Comparison of ENCODE assay signal across 31 mouse cellular contexts in the genomic region with DNA sequence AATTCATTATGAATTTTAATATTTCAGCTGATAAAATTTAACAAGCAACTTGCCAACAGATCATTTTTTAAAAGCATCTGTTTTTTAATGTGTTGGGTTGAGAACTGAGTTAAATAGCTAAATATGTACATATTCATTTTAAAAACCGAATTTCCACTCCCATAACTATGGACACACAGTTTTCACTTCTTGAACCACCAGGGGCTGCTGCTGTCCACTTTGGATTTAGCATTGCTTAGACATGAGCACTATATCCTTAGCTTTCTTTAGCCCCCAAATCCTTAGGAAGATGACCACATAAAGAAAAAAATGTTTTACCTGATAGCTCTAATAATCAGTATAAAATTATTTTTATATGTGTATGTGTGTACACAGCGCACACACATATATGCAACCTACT.
DNase-seq lines count a peak whose midpoint lies in the region; ATAC-seq and TF ChIP-seq lines count a peak whose summit lies in the region.
"Had no signal": no experiment of that assay in that cellular context is flagged by ENCODE, and none has a peak within 500 bp of the region (broad histone marks: within the 10 kb centered on the region; RNA-seq: fewer than 3 reads in every experiment).

No protein-coding gene starts in this region.

- H3K9me3 ChIP-seq in hindbrain, postnatal 0 days (ENCODE audit: low read length), result no peaks in the 10 kb centered on the region
- H3K9me3 ChIP-seq in hindbrain, embryonic 10.5 days, result 0 out of 2 replicates have a peak, but pooled peaks cover 2% of the 10 kb centered on the region
- H3K9me3 ChIP-seq in lung, postnatal 0 days (ENCODE audit: low read length), result no peaks in the 10 kb centered on the region
- H3K9me3 ChIP-seq: forebrain, embryonic 13.5 days; heart, embryonic 13.5 days; hindbrain, embryonic 12.5 days; kidney, embryonic 15.5 days; liver, embryonic 12.5 days; stomach, embryonic 15.5 days had no signal

- H3K36me3 ChIP-seq in hindbrain, postnatal 0 days (ENCODE audit: insufficient read depth, low read length), result no peaks in the 10 kb centered on the region
- H3K36me3 ChIP-seq in hindbrain, embryonic 10.5 days, result no peaks in the 10 kb centered on the region
- no peaks in the 10 kb centered on the region for H3K36me3 ChIP-seq in lung, postnatal 0 days (ENCODE audit: insufficient read depth, low read length)
- H3K36me3 ChIP-seq: heart, embryonic 13.5 days; hindbrain, embryonic 12.5 days; kidney, embryonic 15.5 days; stomach, embryonic 15.5 days had no signal

- no peak overlapping the region for H3K4me3 ChIP-seq in hindbrain, postnatal 0 days (ENCODE audit: low read length)
- no peak overlapping the region for H3K4me3 ChIP-seq in hindbrain, embryonic 10.5 days
- no peak overlapping the region for H3K4me3 ChIP-seq in lung, postnatal 0 days (ENCODE audit: low read depth, low read length)
- H3K4me3 ChIP-seq: forebrain, embryonic 13.5 days; heart, embryonic 13.5 days; hindbrain, embryonic 12.5 days; kidney, embryonic 15.5 days; liver, embryonic 12.5 days; stomach, embryonic 15.5 days had no signal

- no peak for ATAC-seq in hindbrain, postnatal 0 days
- no peak for ATAC-seq in lung, postnatal 0 days
- ATAC-seq: activated CD4-positive, CD25-positive, alpha-beta regulatory T cell, adult 4 months; forebrain, embryonic 13.5 days; liver, embryonic 12.5 days; liver, postnatal 0 days had no signal

- WGBS in hindbrain, postnatal 0 days, result 86% methylated on average over 2 of the region's 2 CpGs
- 85% methylated on average over 2 of the region's 2 CpGs for WGBS in hindbrain, embryonic 10.5 days
- 73% methylated on average over 2 of the region's 2 CpGs for whole genome bisulfite sequencing in lung, postnatal 0 days

- no peak for TF ChIP-seq POLR2A in brain, embryonic 14.5 days (IDR thresholded peaks at IDR 0.05; ENCODE audit: borderline replicate concordance, extremely low read depth, insufficient read depth, insufficient read length, poor library complexity, severe bottlenecking)

- peak; percentile 33 for DNase-seq in embryo, embryonic 10.5 days (ENCODE audit: low spot score)
- DNase-seq in embryo, embryonic 11 days, result no peak
- peak; percentile 3 for DNase-seq in hindbrain, postnatal 0 days (ENCODE audit: low spot score)
- no peak for DNase-seq in hindbrain, embryonic 10.5 days (ENCODE audit: low spot score)
- DNase-seq in lung, postnatal 0 days (ENCODE audit: low spot score), result no peak
- DNase-seq in lung, postnatal 4 days, result no peak
- DNase-seq in brain, embryonic 14.5 days (ENCODE audit: low read depth), result no peak
- DNase-seq in urinary bladder, postnatal 10 days (ENCODE audit: low spot score), result no peak
- DNase-seq: adrenal gland, postnatal 10 days; cerebellum, adult 11-12 months; cerebellum, adult 9-11 months; gastrocnemius, postnatal 25 days; heart, adult 11 months; heart, postnatal 14 days; kidney, adult 11 months; kidney, postnatal 36 days; layer of hippocampus, postnatal 36 days; left cerebral cortex, postnatal 4 days; liver, postnatal 0 days; lung, postnatal 14 days; retina, postnatal 1 day; right cerebral cortex, postnatal 14 days; thymus, postnatal 14 days had no signal

- H3K9ac ChIP-seq in hindbrain, postnatal 0 days (replicated peaks; ENCODE audit: low read length), result no peak overlapping the region
- H3K9ac ChIP-seq in lung, postnatal 0 days (replicated peaks; ENCODE audit: low read depth), result no peak overlapping the region
- H3K9ac ChIP-seq: forebrain, embryonic 13.5 days; heart, embryonic 13.5 days; hindbrain, embryonic 12.5 days; kidney, embryonic 15.5 days; liver, embryonic 12.5 days; liver, postnatal 0 days; stomach, embryonic 15.5 days had no signal

- TF ChIP-seq CTCF in hindbrain, postnatal 0 days (IDR thresholded peaks at IDR 0.05; ENCODE audit: low read depth), result peak; percentile 40
- TF ChIP-seq CTCF in lung, postnatal 0 days (IDR thresholded peaks at IDR 0.05), result 0 out of 2 replicates have a peak, but pooled peaks have one; percentile 19
- peak; percentile 31; the same call in 1 of the 2 replicates for TF ChIP-seq CTCF in brain, embryonic 14.5 days (IDR thresholded peaks at IDR 0.05; ENCODE audit: borderline replicate concordance, extremely low read depth, insufficient read depth, insufficient read length)

- no peaks in the 10 kb centered on the region for H3K4me1 ChIP-seq in hindbrain, postnatal 0 days (ENCODE audit: insufficient read depth, low read length)
- H3K4me1 ChIP-seq in hindbrain, embryonic 10.5 days (replicated peaks), result no peaks in the 10 kb centered on the region
- H3K4me1 ChIP-seq in lung, postnatal 0 days (ENCODE audit: insufficient read depth, low read depth, low read length), result no peaks in the 10 kb centered on the region
- H3K4me1 ChIP-seq: forebrain, embryonic 13.5 days; heart, embryonic 13.5 days; hindbrain, embryonic 12.5 days; kidney, embryonic 15.5 days; liver, embryonic 12.5 days; stomach, embryonic 15.5 days had no signal

- no peak overlapping the region for H3K27ac ChIP-seq in hindbrain, postnatal 0 days
- H3K27ac ChIP-seq in hindbrain, embryonic 10.5 days, result no peak overlapping the region
- no peak overlapping the region for H3K27ac ChIP-seq in lung, postnatal 0 days (ENCODE audit: low read length)
- H3K27ac ChIP-seq: forebrain, embryonic 13.5 days; heart, embryonic 13.5 days; hindbrain, embryonic 12.5 days; kidney, embryonic 15.5 days; liver, embryonic 12.5 days; stomach, embryonic 15.5 days had no signal

- no peaks in the 10 kb centered on the region for H3K27me3 ChIP-seq in hindbrain, postnatal 0 days (ENCODE audit: insufficient read depth, low read length)
- no peaks in the 10 kb centered on the region for H3K27me3 ChIP-seq in hindbrain, embryonic 10.5 days (ENCODE audit: insufficient read depth, poor library complexity, severe bottlenecking)
- H3K27me3 ChIP-seq in lung, postnatal 0 days (replicated peaks; ENCODE audit: insufficient read depth, low read length), result no peaks in the 10 kb centered on the region
- H3K27me3 ChIP-seq: forebrain, embryonic 13.5 days; heart, embryonic 13.5 days; hindbrain, embryonic 12.5 days; kidney, embryonic 15.5 days; liver, embryonic 12.5 days; stomach, embryonic 15.5 days had no signal

- no peak overlapping the region for H3K4me2 ChIP-seq in hindbrain, postnatal 0 days (ENCODE audit: low read depth, low read length)
- no peak overlapping the region for H3K4me2 ChIP-seq in lung, postnatal 0 days (replicated peaks; ENCODE audit: low read depth, low read length)
- H3K4me2 ChIP-seq: forebrain, embryonic 13.5 days; heart, embryonic 13.5 days; hindbrain, embryonic 12.5 days; kidney, embryonic 15.5 days; liver, embryonic 12.5 days; midbrain, embryonic 11.5 days; stomach, embryonic 15.5 days had no signal

- no peak for TF ChIP-seq EP300 in lung, postnatal 0 days (IDR thresholded peaks at IDR 0.05)

Comparison
In these comparisons a context has a peak if more than half of its experiments do, and no peak if none do; other contexts are left out.
1. DNase-seq: peak in embryo, embryonic 10.5 days (single experiment) and hindbrain, postnatal 0 days (single experiment); none in embryo, embryonic 11 days (single experiment), hindbrain, embryonic 10.5 days (single experiment), lung, postnatal 0 days (single experiment), lung, postnatal 4 days (0 of 2), brain, embryonic 14.5 days (single experiment) and urinary bladder, postnatal 10 days (single experiment).
2. Peak in every context shown above with its lines, with median percentiles within 50 percentile points of each other: CTCF ChIP-seq.